Mouse (Mus musculus): ENCODE measurements around the gene Ccdc47.

Gene Ccdc47

GRCm38 (mm10) chr11:106160841-106161721 is 55.1 kb downstream of the Ccdc47 start, which contains the start of the genes Gm10840 and Limd2:
TSS of gene Gm10840 (plus strand) at chr11:106160850.
TSS of gene Limd2 (minus strand) at chr11:106160860.
- peak in 1 of 2 experiments; percentile 65 for DNase-seq (ENCODE audit: low spot score in 2 of 2)

- DNase-seq (ENCODE audit: low spot score in 2 of 2): peak; percentile 67 to 84
Observed at GRCm38 (mm10) chr11:106159921-106160840, 56.0 kb downstream of the Ccdc47 start.

GRCm38 (mm10) chr11:106159216-106159920 is 56.8 kb downstream of the Ccdc47 start:
- peak in 1 of 2 experiments; percentile 25 for DNase-seq (ENCODE audit: low spot score in 2 of 2)

- DNase-seq (ENCODE audit: low spot score in 2 of 2): no peak
Observed at GRCm38 (mm10) chr11:106158930-106159215, 57.3 kb downstream of the Ccdc47 start.

- DNase-seq (ENCODE audit: low spot score in 2 of 2): no peak
Observed at GRCm38 (mm10) chr11:106158081-106158929, 57.8 kb downstream of the Ccdc47 start.

- no peak for DNase-seq (ENCODE audit: low spot score in 2 of 2)
Observed at GRCm38 (mm10) chr11:106157154-106157553, 59.0 kb downstream of the Ccdc47 start.

- no peak for DNase-seq (ENCODE audit: low spot score in 2 of 2)
Observed at GRCm38 (mm10) chr11:106156257-106156656, 59.9 kb downstream of the Ccdc47 start.

- DNase-seq (ENCODE audit: low spot score in 2 of 2): no peak
Observed at GRCm38 (mm10) chr11:106155761-106156160, 60.4 kb downstream of the Ccdc47 start.

- DNase-seq (ENCODE audit: low spot score in 2 of 2): no peak
Observed at GRCm38 (mm10) chr11:106154770-106155169, 61.4 kb downstream of the Ccdc47 start.

- DNase-seq (ENCODE audit: low spot score in 2 of 2): peak in 1 of 2 experiments; percentile 33
Observed at GRCm38 (mm10) chr11:106154091-106154490, 62.1 kb downstream of the Ccdc47 start.

GRCm38 (mm10) chr11:106152132-106152531 is 64.0 kb downstream of the Ccdc47 start:
- DNase-seq (ENCODE audit: low spot score in 2 of 2): no peak

GRCm38 (mm10) chr11:106151219-106151618 is 64.9 kb downstream of the Ccdc47 start:
- no peak for DNase-seq (ENCODE audit: low spot score in 2 of 2)
